Mouse (Mus musculus) CH12.LX (cell line): Measurements from ENCODE around the gene Gna15.

Source experiments
- CHD2 ChIP-seq: IDR thresholded peaks from 2 replicates; pipeline ENCODE4 v1.6.1; 2011; ENCODE audit warnings: low read length, improper control_type of control experiment
- CTCF ChIP-seq, 2 experiments: IDR thresholded peaks in 1 of 2; conservative IDR thresholded peaks in 1 of 2; 2 replicates each; pipeline ENCODE4 v1.5.1; 2011 to 2012; ENCODE audit warnings: low read depth in 2 of 2, low read length in 2 of 2, improper control_type of control experiment in 1 of 2, inconsistent platforms in 1 of 2, mild to moderate bottlenecking in 1 of 2, moderate library complexity in 1 of 2
- ETS1 ChIP-seq: conservative IDR thresholded peaks from 2 replicates; pipeline ENCODE4 v1.6.1; 2012; ENCODE audit warnings: low read depth, mild to moderate bottlenecking, inconsistent platforms, low read length, improper control_type of control experiment, moderate library complexity
- GABPA ChIP-seq: IDR thresholded peaks from 2 replicates; pipeline ENCODE4 v1.6.1; 2012; ENCODE audit warnings: low read depth, low read length, improper control_type of control experiment, inconsistent platforms; ENCODE audit not compliant: insufficient replicate concordance
- POLR2A ChIP-seq: IDR thresholded peaks from 2 replicates; pipeline ENCODE4 v1.6.1; 2011; ENCODE audit warnings: low read depth, mild to moderate bottlenecking, improper control_type of control experiment, low read length

GRCm38 (mm10) chr10:81502658-81503057 is 21.4 kb downstream of the Gna15 start:
- TF ChIP-seq CHD2 (no peak), POLR2A (no peak), ETS1 (no peak), GABPA (no peak), CTCF (conservative IDR thresholded peaks at IDR 0.05 in 1 of 2, IDR thresholded peaks at IDR 0.05 in 1 of 2; ENCODE audit: low read depth in 2 of 2, low read length in 2 of 2) (peak; percentile 58 to 95)
